Mouse (Mus musculus) testis, adult 2 months (tissue): ENCODE measurements around the gene Smarcb1.

Experiments used
- CTCF ChIP-seq: fragments of 200-500 bp; IDR thresholded peaks from 2 replicates; pipeline ENCODE4 v1.5.1; 2012; ENCODE audit warnings: low read depth, mild to moderate bottlenecking, inconsistent platforms, low read length, moderate library complexity; ENCODE audit not compliant: control insufficient read depth, insufficient read depth, insufficient replicate concordance
- POLR2A ChIP-seq: fragments of 200-500 bp; IDR thresholded peaks from 2 replicates; pipeline ENCODE4 v1.6.1; 2012; ENCODE audit warnings: low read depth, mild to moderate bottlenecking, inconsistent platforms, low read length, moderate library complexity; ENCODE audit not compliant: control insufficient read depth

DNA sequence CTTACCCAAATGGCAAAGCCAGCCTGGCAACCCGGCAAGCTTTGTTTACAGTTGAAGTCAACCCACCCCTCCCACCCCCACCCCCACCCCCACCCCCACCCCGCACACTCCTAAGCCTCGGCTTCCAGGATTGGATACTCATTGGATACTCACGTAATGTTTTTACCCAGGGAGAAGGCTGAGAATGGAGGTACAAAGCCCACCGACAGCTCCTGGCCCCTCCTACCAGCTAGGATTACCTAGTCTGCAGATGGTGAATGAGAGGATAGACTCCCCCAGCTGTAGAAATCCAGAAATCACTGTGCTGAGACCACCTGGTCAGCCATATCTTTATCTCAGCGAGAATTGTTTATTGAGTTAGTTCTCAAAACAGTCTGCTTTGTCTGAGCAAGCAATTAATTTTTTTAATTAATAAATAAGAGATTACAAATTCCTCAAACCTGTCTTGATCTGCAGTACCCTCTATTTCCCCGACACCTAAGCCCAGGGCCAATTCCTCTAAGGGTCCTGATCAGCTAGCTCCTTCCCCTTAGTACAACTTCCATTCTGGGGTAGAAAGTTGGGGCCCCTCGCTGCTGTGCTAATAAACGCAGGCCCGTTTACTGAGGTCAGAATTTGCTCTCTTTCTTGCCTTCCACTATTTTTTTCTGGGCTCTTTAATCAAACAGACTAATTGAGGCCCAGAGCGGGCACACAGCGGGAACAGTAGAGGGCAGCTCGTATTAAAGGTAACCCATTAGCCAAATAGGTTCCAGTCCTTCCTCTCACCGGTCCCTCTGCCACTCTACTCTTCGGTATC lies 38.8 kb downstream of the Smarcb1 start:
- no peak for TF ChIP-seq POLR2A
- no peak for TF ChIP-seq CTCF
